ENCODE assay signal across 8 mouse cellular contexts in genomic region chr8:120101068-120101972, GRCm38 (mm10). TPM values are rescaled to one million over a fixed set of nuclear protein-coding genes. Genes with fewer than 3 reads are reported as not detected.
A peak's percentile ranks its signal among the peaks of the same experiment; 100 is the strongest.
DNase-seq lines count a peak whose midpoint lies in the region; ATAC-seq lines count a peak whose summit lies in the region.

Gene Zdhhc7, minus strand, starts transcription at chr8:120101482.

- intact Hi-C loops in gastrocnemius, postnatal 36 days (cut with DNase I), result no loop called here
- intact Hi-C loops in left cerebral cortex, postnatal 14 days (cut with DNase I), result no loop called here

- peak within 1 kb of the TSS; percentile 85 for H3K4me2 ChIP-seq in intestine, embryonic 15.5 days (replicated peaks)

- peak within 1 kb of the TSS; percentile 92 for H3K9ac ChIP-seq in intestine, embryonic 15.5 days

- peaks cover 25% of the 10 kb centered on the region for H3K4me1 ChIP-seq in intestine, embryonic 15.5 days (replicated peaks)

- peak; percentile 81 for ATAC-seq in intestine, embryonic 15.5 days
- ATAC-seq in megakaryocyte-erythroid progenitor cell, adult 5-6 weeks (replicated peaks; ENCODE audit: low FRiP score, low TSS enrichment, poor library complexity, severe bottlenecking), result peak; percentile 64

- under 1% methylated on average over 84 of the region's 88 CpGs for WGBS in intestine, embryonic 15.5 days

- H3K36me3 ChIP-seq in intestine, embryonic 15.5 days, result no peaks in the 10 kb centered on the region

- DNase-seq in adrenal gland, adult (ENCODE audit: inconsistent age in 2 of 2, low spot score in 1 of 2), result peak; percentile 89 to 96
- DNase-seq in embryo, embryonic 10.5 days (ENCODE audit: low spot score), result peak; percentile 81
- DNase-seq in gastrocnemius, postnatal 36 days, result peak; percentile 75 to 79
- DNase-seq in left cerebral cortex, postnatal 14 days (ENCODE audit: low spot score in 2 of 2), result peak; percentile 84 to 86
- DNase-seq in right cerebral cortex, postnatal 25 days, result peak; percentile 90
- DNase-seq in urinary bladder, postnatal 36 days (ENCODE audit: low spot score in 2 of 2), result peak; percentile 82

- H3K4me3 ChIP-seq in intestine, embryonic 15.5 days (replicated peaks), result peak within 1 kb of the TSS; percentile 96

- H3K9me3 ChIP-seq in intestine, embryonic 15.5 days, result no peaks in the 10 kb centered on the region

- H3K27ac ChIP-seq in intestine, embryonic 15.5 days, result peak within 1 kb of the TSS; percentile 89

- no peaks in the 10 kb centered on the region for H3K27me3 ChIP-seq in intestine, embryonic 15.5 days (replicated peaks)

RNA-seq across cellular contexts. Expression of gene Zdhhc7, which starts in this region (rescaled TPM):
- total RNA-seq in gastrocnemius, postnatal 36 days (2021), result 10 to 100 TPM; 21.9 to 28.4 TPM
- 34.8 and 39.7 TPM in 2 replicates for polyA plus RNA-seq in intestine, embryonic 15.5 days (2015; fragmentation: Nextera tagmentation; extraction: Ambion mirVana)
- 10 to 100 TPM; 36.0 to 44.1 TPM for total RNA-seq in left cerebral cortex, postnatal 14 days (2021)
- total RNA-seq in megakaryocyte-erythroid progenitor cell, adult 5-6 weeks (2014; fragmentation: Nextera tagmentation), result 27.4 and 30.4 TPM in 2 replicates
- 9.2 and 12.9 TPM in 2 replicates for total RNA-seq in megakaryocyte-erythroid progenitor cell, adult 5-6 weeks (2017)

Comparison
In these comparisons a context has a peak if more than half of its experiments do, and no peak if none do; other contexts are left out.
1. Peak in every context shown above with its lines: DNase-seq, ATAC-seq, H3K4me3 ChIP-seq and H3K27ac ChIP-seq.